Mouse (Mus musculus) neural tube, embryonic 11.5 days (tissue): Measurements from ENCODE around the gene Aph1b. TPM values are rescaled to one million over a fixed set of nuclear protein-coding genes. Genes with fewer than 3 reads are reported as not detected.
"Not testable (repeated sequence)": the region's sequence is repeated elsewhere in the genome, so short reads cannot be mapped to it uniquely, and the experiment has no call there.

Source experiments
- ATAC-seq: fragments of 200-750 bp; cut with Nextera tagmentation; 2 replicates; pipeline ENCODE4 v1.8.0; 2017; ENCODE audit warnings: moderate number of reproducible peaks, mild to moderate bottlenecking, moderate TSS enrichment, moderate library complexity; ENCODE audit not compliant: insufficient read depth, low FRiP score, low TSS enrichment
- DNase-seq: peaks from one replicate; pipeline ENCODE4 v3.0.0-alpha.2; 2015; ENCODE audit warnings: low spot score
- H3K27ac ChIP-seq: fragments of 300-500 bp; sonication (generic); 2 replicates; pipeline ENCODE4 v1.5.1; 2014; ENCODE audit warnings: low read depth, mild to moderate bottlenecking, low read length
- H3K27me3 ChIP-seq: fragments of 300-500 bp; sonication (generic); 2 replicates; pipeline ENCODE4 v1.6.1; 2014; ENCODE audit warnings: mild to moderate bottlenecking, low read length, mixed read lengths; ENCODE audit not compliant: control insufficient read depth, insufficient read depth
- H3K36me3 ChIP-seq: fragments of 300-500 bp; sonication (generic); 2 replicates; pipeline ENCODE4 v1.6.1; 2014; ENCODE audit warnings: mild to moderate bottlenecking, low read length, moderate library complexity, mixed read lengths; ENCODE audit not compliant: control insufficient read depth, insufficient read depth
- H3K4me1 ChIP-seq: fragments of 300-500 bp; sonication (generic); 2 replicates; pipeline ENCODE4 v1.6.1; 2014; ENCODE audit warnings: low read length, mixed read lengths; ENCODE audit not compliant: control insufficient read depth, insufficient read depth
- H3K4me2 ChIP-seq: fragments of 300-500 bp; sonication (generic); 2 replicates; pipeline ENCODE4 v1.6.1; 2014; ENCODE audit warnings: low read depth, mild to moderate bottlenecking, moderate library complexity
- H3K4me3 ChIP-seq: fragments of 300-500 bp; sonication (generic); 2 replicates; pipeline ENCODE4 v1.5.1; 2014; ENCODE audit warnings: low read depth, low read length
- H3K9ac ChIP-seq: fragments of 300-500 bp; sonication (generic); 2 replicates; pipeline ENCODE4 v1.6.1; 2014; ENCODE audit warnings: mild to moderate bottlenecking, low read length
- H3K9me3 ChIP-seq: fragments of 300-500 bp; sonication (generic); 2 replicates; pipeline ENCODE4 v1.6.1; 2016; ENCODE audit warnings: low read length; ENCODE audit not compliant: control insufficient read depth
- WGBS: fragments of 180-500 bp; shearing (Covaris S2); extraction: QIAGEN DNeasy Blood & Tissue Kit; methylation state at CpG from one replicate; pipeline ENCODE4 v1.1.7; 2014; 5-methylcytosine and 5-hydroxymethylcytosine counted together
- polyA plus RNA-seq: library from polyadenylated mRNA; unstranded; fragments of >200 nt; fragmentation: Nextera tagmentation; extraction: Ambion mirVana; gene quantifications from 2 replicates; pipeline ENCODE4 v1.2.1, GENCODE M21; 2014

Aph1b gene
- polyA plus RNA-seq, 1 experiment from 2014 or later, result 17.6 TPM

GRCm38 (mm10) chr9:66813392-66813791 is 18.1 kb upstream of the Aph1b start:
- Histone ChIP-seq H3K9ac (no peak overlapping the region), H3K36me3 (no peaks in the 10 kb centered on the region)
- WGBS, result 8% methylated on average over 2 of the region's 2 CpGs

DNA sequence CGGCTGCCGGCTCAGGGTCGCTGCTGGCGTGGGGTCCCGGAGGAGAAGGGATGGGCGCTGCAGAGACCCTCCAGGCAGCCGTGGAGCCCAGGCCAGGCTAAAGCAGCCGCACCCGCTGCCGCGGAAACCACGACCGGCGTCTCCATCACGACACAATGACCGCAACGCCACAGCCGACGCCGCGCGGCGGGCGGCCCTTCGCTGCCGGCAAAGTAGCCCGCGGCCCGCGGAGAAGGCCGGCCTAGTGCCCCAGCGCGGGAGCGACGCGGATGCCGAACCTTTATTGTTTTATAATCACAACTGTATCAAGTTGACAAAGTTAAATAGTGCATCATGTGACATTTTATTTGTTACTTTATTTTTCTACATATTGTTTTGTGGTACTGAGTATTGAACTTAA is 10.7 kb upstream of the Aph1b start:
- H3K36me3 ChIP-seq, H3K9me3 ChIP-seq, H3K4me1 ChIP-seq, ATAC-seq, H3K27ac ChIP-seq, H3K27me3 ChIP-seq: not testable (repeated sequence)
- peak overlapping the region; percentile 40 for H3K4me2 ChIP-seq
- H3K9ac ChIP-seq, result peak overlapping the region; percentile 42
- H3K4me3 ChIP-seq, result peak overlapping the region; percentile 28
- 1% methylated on average over 30 of the region's 37 CpGs for WGBS
- peak; percentile 50 for DNase-seq

More at GRCm38 (mm10) chr9:66813392-66813791, 18.1 kb upstream of the Aph1b start:
- Histone ChIP-seq H3K4me2 (no peak overlapping the region), H3K4me3 (no peak overlapping the region), H3K4me1 (no peaks in the 10 kb centered on the region), H3K9me3 (no peaks in the 10 kb centered on the region), H3K27me3 (no peaks in the 10 kb centered on the region), H3K27ac (no peak overlapping the region)
- ATAC-seq (no peak), DNase-seq (no peak)

DNA sequence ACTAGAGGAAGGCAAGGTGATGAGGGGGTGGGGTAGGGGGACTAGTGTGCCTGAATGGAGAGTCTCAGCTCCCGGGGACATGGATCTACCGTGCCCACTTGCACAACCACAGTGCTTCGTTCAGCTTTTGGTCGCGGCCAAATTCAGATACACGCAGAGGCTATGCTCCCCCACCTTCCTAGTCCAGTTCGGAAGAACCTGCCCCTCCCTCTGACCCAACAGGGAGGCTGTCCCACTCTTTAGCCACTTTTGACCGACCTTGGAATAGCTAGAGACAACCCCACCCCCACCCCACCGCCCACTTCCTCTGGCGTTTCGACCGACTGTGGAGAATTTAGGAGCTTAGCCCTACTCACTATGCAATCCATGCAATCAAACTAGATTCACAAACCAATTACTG is 6.7 kb upstream of the Aph1b start:
- Histone ChIP-seq H3K9ac (no peak overlapping the region), H3K4me3 (no peak overlapping the region), H3K4me1 (no peaks in the 10 kb centered on the region), H3K27me3 (0 out of 2 replicates have a peak, but pooled peaks cover 4% of the 10 kb centered on the region), H3K4me2 (no peak overlapping the region), H3K36me3 (no peaks in the 10 kb centered on the region), H3K9me3 (no peaks in the 10 kb centered on the region), H3K27ac (no peak overlapping the region)
- ATAC-seq, result no peak
- DNase-seq, result no peak
- WGBS, result 57% methylated on average over 12 of the region's 12 CpGs

GRCm38 (mm10) chr9:66796739-66797138 is 1.4 kb upstream of the Aph1b start, which contains the start of gene Gm10647:
Gene Gm10647 (plus strand): TSS chr9:66797039.
- 80% methylated on average over 5 of the region's 5 CpGs for whole genome bisulfite sequencing
- no peaks in the 10 kb centered on the region; the same call in 1 of the 2 replicates for H3K4me1 ChIP-seq
- peak within 1 kb of the TSS; percentile 65 for H3K4me2 ChIP-seq
- H3K9ac ChIP-seq, result no peak within 1 kb of the TSS
- no peak for DNase-seq
- no peaks in the 10 kb centered on the region for H3K36me3 ChIP-seq
- no peaks in the 10 kb centered on the region for H3K9me3 ChIP-seq
- H3K4me3 ChIP-seq, result peak within 1 kb of the TSS; percentile 66
- H3K27me3 ChIP-seq, result no peaks in the 10 kb centered on the region
- no peak for ATAC-seq
- H3K27ac ChIP-seq, result no peak within 1 kb of the TSS

- H3K4me3 ChIP-seq, result peak overlapping the region; percentile 66
- 2% methylated on average over 43 of the region's 43 CpGs for WGBS
- H3K4me2 ChIP-seq, result peak overlapping the region; percentile 65
- peak overlapping the region; percentile 86 for H3K9ac ChIP-seq
- H3K27ac ChIP-seq, result peak overlapping the region; percentile 90
- no peaks in the 10 kb centered on the region for H3K9me3 ChIP-seq
- H3K4me1 ChIP-seq, result no peaks in the 10 kb centered on the region; the same call in 1 of the 2 replicates
- no peaks in the 10 kb centered on the region for H3K36me3 ChIP-seq
- DNase-seq (no peak), ATAC-seq (peak; percentile 99)
- no peaks in the 10 kb centered on the region for H3K27me3 ChIP-seq
These were observed 444 bp downstream of the Aph1b start for GRCm38 (mm10) chr9:66794629-66795463.

DNA sequence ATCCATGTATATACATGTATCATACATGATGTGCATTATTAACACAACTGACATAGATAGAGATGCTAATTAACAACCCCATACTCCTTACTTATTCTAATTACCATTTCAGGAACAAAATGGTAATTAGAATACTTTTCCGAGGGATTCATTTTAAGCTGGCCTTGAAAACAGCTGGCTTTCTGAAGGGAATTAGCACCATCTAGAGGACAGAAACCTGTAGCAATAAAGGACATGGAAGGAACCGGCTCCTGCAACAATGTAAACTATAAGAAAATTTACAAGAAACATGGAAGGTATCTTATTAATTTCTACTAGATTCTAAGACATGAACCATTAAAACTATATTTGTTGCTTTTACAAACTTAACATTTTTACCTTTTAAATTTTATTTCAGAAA is 7.5 kb downstream of the Aph1b start:
- Histone ChIP-seq H3K27me3 (no peaks in the 10 kb centered on the region), H3K4me2 (no peak overlapping the region), H3K27ac (no peak overlapping the region), H3K4me1 (no peaks in the 10 kb centered on the region), H3K36me3 (no peaks in the 10 kb centered on the region), H3K4me3 (no peak overlapping the region), H3K9me3 (no peaks in the 10 kb centered on the region), H3K9ac (no peak overlapping the region)
- WGBS, result 19% methylated on average over 2 of the region's 2 CpGs
- DNase-seq (no peak), ATAC-seq (no peak)

- whole genome bisulfite sequencing, result no CpG with 5 or more reads among the region's 3 CpGs
- not testable (repeated sequence) for H3K4me3 ChIP-seq, ATAC-seq, H3K27me3 ChIP-seq, H3K9me3 ChIP-seq, H3K9ac ChIP-seq, DNase-seq, H3K27ac ChIP-seq, H3K4me2 ChIP-seq, H3K4me1 ChIP-seq, H3K36me3 ChIP-seq
These were observed 10.7 kb downstream of the Aph1b start for GRCm38 (mm10) chr9:66784552-66784951.

DNA sequence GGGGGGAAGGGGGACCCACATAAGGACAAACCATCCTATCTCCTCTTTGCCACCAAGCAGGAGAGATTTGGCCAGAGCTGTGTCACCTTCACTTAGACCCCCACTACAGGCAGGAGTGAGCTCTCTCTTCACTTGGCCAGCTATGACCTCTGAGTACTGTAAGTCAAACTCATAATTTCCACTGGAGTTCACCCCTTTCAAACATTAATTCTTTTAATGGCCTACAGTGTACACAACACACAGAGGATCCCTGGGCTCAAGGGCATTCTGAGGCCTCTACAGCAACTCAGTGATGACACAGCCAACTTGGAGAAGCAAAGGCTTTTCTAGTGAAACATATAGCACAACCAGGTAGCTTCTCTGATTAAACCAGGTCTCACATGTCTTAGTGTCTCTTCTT is 24.6 kb downstream of the Aph1b start:
- Histone ChIP-seq H3K36me3 (no peaks in the 10 kb centered on the region), H3K4me1 (no peaks in the 10 kb centered on the region), H3K9ac (no peak overlapping the region), H3K9me3 (no peaks in the 10 kb centered on the region), H3K27me3 (no peaks in the 10 kb centered on the region), H3K4me2 (no peak overlapping the region), H3K27ac (no peak overlapping the region), H3K4me3 (no peak overlapping the region)
- ATAC-seq, result no peak
- no peak for DNase-seq

- Histone ChIP-seq H3K36me3 (no peaks in the 10 kb centered on the region), H3K4me3 (no peak overlapping the region), H3K4me1 (no peaks in the 10 kb centered on the region), H3K27me3 (no peaks in the 10 kb centered on the region), H3K27ac (no peak overlapping the region), H3K9me3 (no peaks in the 10 kb centered on the region), H3K4me2 (no peak overlapping the region), H3K9ac (no peak overlapping the region)
- 61% methylated on average over 3 of the region's 3 CpGs for WGBS
- ATAC-seq (no peak), DNase-seq (no peak)
These were observed 26.0 kb downstream of the Aph1b start for GRCm38 (mm10) chr9:66769275-66769674.
